Mouse (Mus musculus): Measurements from ENCODE around the gene Dnmt3b.

GRCm38 (mm10) chr2:153612594-153613281 lies 36.5 kb upstream of the Dnmt3b start:
- TF ChIP-seq GATA1 (IDR thresholded peaks at IDR 0.05; ENCODE audit: low read length), result no peak
- no peak for TF ChIP-seq TAL1 (IDR thresholded peaks at IDR 0.05; ENCODE audit: low read length)

All from erythroblast, embryonic 14.5 days (primary cell).